Mouse (Mus musculus) liver, embryonic 12.5 days (tissue): ENCODE data around the gene Lhx4. TPM values are rescaled to one million over a fixed set of nuclear protein-coding genes. Genes with fewer than 3 reads are reported as not detected.

ENCODE experiments used
- ATAC-seq: fragments of 200-750 bp; cut with Nextera tagmentation; 2 replicates; pipeline ENCODE4 v1.8.0; 2017; ENCODE audit warnings: moderate number of reproducible peaks, mild to moderate bottlenecking, moderate library complexity
- H3K27ac ChIP-seq: fragments of 300-500 bp; sonication (generic); 2 replicates; pipeline ENCODE4 v1.5.1; 2016; ENCODE audit warnings: mild to moderate bottlenecking
- H3K27me3 ChIP-seq: fragments of 300-500 bp; sonication (generic); replicated peaks from 2 replicates; pipeline ENCODE4 v1.6.1; 2016; ENCODE audit warnings: mild to moderate bottlenecking, moderate library complexity
- H3K36me3 ChIP-seq: fragments of 300-500 bp; sonication (generic); 2 replicates; pipeline ENCODE4 v1.6.1; 2016; ENCODE audit warnings: mild to moderate bottlenecking, moderate library complexity
- H3K4me1 ChIP-seq: fragments of 300-500 bp; sonication (generic); 2 replicates; pipeline ENCODE4 v1.6.1; 2016
- H3K4me2 ChIP-seq: fragments of 300-500 bp; sonication (generic); 2 replicates; pipeline ENCODE4 v1.6.1; 2016; ENCODE audit warnings: mild to moderate bottlenecking, moderate library complexity
- H3K4me3 ChIP-seq: fragments of 300-500 bp; sonication (generic); 2 replicates; pipeline ENCODE4 v1.5.1; 2016; ENCODE audit warnings: mild to moderate bottlenecking, moderate library complexity
- H3K9ac ChIP-seq: fragments of 300-500 bp; sonication (generic); 2 replicates; pipeline ENCODE4 v1.6.1; 2016; ENCODE audit warnings: mild to moderate bottlenecking, moderate library complexity
- H3K9me3 ChIP-seq: fragments of 300-500 bp; sonication (generic); replicated peaks from 2 replicates; pipeline ENCODE4 v1.6.1; 2016; ENCODE audit warnings: mild to moderate bottlenecking, moderate library complexity
- WGBS: fragments of 180-500 bp; shearing (Covaris S2); methylation state at CpG from one replicate; pipeline ENCODE4 v1.1.7; 2016; ENCODE audit not compliant: insufficient replicate concordance; 5-methylcytosine and 5-hydroxymethylcytosine counted together
- polyA plus RNA-seq: library from polyadenylated mRNA; unstranded; fragments of >200 nt; fragmentation: Nextera tagmentation; extraction: Ambion mirVana; gene quantifications from 2 replicates; pipeline ENCODE4 v1.2.1, GENCODE M21; 2016

The Lhx4 gene
- polyA plus RNA-seq, 1 experiment from 2014 or later, result not detected

- H3K27me3 ChIP-seq, result peaks cover 77% of the 10 kb centered on the region
- WGBS, result 42% methylated on average over 5 of the region's 5 CpGs
- ATAC-seq, result no peak
- no peaks in the 10 kb centered on the region for H3K9me3 ChIP-seq
- no peak overlapping the region for H3K4me2 ChIP-seq
- H3K4me1 ChIP-seq, result no peaks in the 10 kb centered on the region
- no peak overlapping the region for H3K27ac ChIP-seq
- no peaks in the 10 kb centered on the region for H3K36me3 ChIP-seq
- no peak overlapping the region for H3K4me3 ChIP-seq
- no peak overlapping the region for H3K9ac ChIP-seq
Observed at GRCm38 (mm10) chr1:155720006-155720405, 31.5 kb downstream of the Lhx4 start.

- no peak for ATAC-seq
- no peak overlapping the region for H3K4me3 ChIP-seq
- WGBS, result 71% methylated on average over 3 of the region's 3 CpGs
- no peak overlapping the region for H3K4me2 ChIP-seq
- H3K36me3 ChIP-seq, result no peaks in the 10 kb centered on the region
- H3K27ac ChIP-seq, result no peak overlapping the region
- no peaks in the 10 kb centered on the region for H3K4me1 ChIP-seq
- no peaks in the 10 kb centered on the region for H3K9me3 ChIP-seq
- peaks cover 69% of the 10 kb centered on the region for H3K27me3 ChIP-seq
- H3K9ac ChIP-seq, result no peak overlapping the region
Observed at GRCm38 (mm10) chr1:155718851-155719250, 32.6 kb downstream of the Lhx4 start.

- H3K27me3 ChIP-seq, result peaks cover 56% of the 10 kb centered on the region
- H3K4me3 ChIP-seq, result no peak overlapping the region
- H3K27ac ChIP-seq, result no peak overlapping the region
- no peaks in the 10 kb centered on the region for H3K36me3 ChIP-seq
- no peaks in the 10 kb centered on the region for H3K4me1 ChIP-seq
- WGBS, result 81% methylated on average over 12 of the region's 12 CpGs
- H3K9ac ChIP-seq, result no peak overlapping the region
- ATAC-seq, result no peak
- H3K4me2 ChIP-seq, result no peak overlapping the region
- no peaks in the 10 kb centered on the region for H3K9me3 ChIP-seq
Observed at GRCm38 (mm10) chr1:155717301-155717700, 34.2 kb downstream of the Lhx4 start.

DNA sequence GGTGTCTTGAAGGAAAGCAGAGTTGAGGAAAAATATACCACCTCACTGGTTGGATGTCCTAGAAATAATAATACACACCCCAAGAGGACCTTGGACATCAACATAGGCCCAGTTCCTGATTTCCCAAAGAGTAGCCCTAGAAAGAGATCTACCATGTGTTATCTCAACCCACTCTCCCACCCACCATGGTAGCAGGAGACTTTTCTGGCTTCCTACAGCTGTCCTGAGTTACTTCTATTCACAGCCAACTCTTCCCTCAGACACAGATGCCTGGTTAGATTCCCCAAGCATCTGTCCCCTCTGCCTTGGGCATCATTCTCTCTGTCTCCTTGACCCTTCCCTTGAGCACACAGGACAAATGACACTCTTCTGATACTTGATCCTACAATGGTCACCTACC is 36.1 kb downstream of the Lhx4 start:
- no peak overlapping the region for H3K27ac ChIP-seq
- no peak for ATAC-seq
- peaks cover 54% of the 10 kb centered on the region for H3K27me3 ChIP-seq

GRCm38 (mm10) chr1:155713306-155713705 is 38.2 kb downstream of the Lhx4 start:
- no peak for ATAC-seq
- Histone ChIP-seq H3K36me3 (no peaks in the 10 kb centered on the region), H3K9ac (no peak overlapping the region), H3K4me1 (no peaks in the 10 kb centered on the region), H3K4me2 (no peak overlapping the region), H3K27ac (no peak overlapping the region), H3K27me3 (peaks cover 41% of the 10 kb centered on the region), H3K4me3 (no peak overlapping the region), H3K9me3 (no peaks in the 10 kb centered on the region)
- WGBS, result 24% methylated on average over 2 of the region's 2 CpGs

More for the DNA sequence above, 36.1 kb downstream of the Lhx4 start:
- H3K9me3 ChIP-seq, result no peaks in the 10 kb centered on the region
- H3K4me3 ChIP-seq, result no peak overlapping the region
- no peak overlapping the region for H3K9ac ChIP-seq
- H3K4me2 ChIP-seq, result no peak overlapping the region
- H3K4me1 ChIP-seq, result no peaks in the 10 kb centered on the region
- no peaks in the 10 kb centered on the region for H3K36me3 ChIP-seq

GRCm38 (mm10) chr1:155704182-155704581 is 47.3 kb downstream of the Lhx4 start:
- 50% methylated on average over 5 of the region's 5 CpGs for WGBS
- H3K27me3 ChIP-seq, result peaks cover 10% of the 10 kb centered on the region; the same call in 1 of the 2 replicates
- no peak overlapping the region for H3K9ac ChIP-seq
- H3K4me1 ChIP-seq, result no peaks in the 10 kb centered on the region
- no peak overlapping the region for H3K4me2 ChIP-seq
- ATAC-seq, result no peak
- no peak overlapping the region for H3K4me3 ChIP-seq
- H3K9me3 ChIP-seq, result no peaks in the 10 kb centered on the region
- H3K36me3 ChIP-seq, result no peaks in the 10 kb centered on the region
- H3K27ac ChIP-seq, result no peak overlapping the region

DNA sequence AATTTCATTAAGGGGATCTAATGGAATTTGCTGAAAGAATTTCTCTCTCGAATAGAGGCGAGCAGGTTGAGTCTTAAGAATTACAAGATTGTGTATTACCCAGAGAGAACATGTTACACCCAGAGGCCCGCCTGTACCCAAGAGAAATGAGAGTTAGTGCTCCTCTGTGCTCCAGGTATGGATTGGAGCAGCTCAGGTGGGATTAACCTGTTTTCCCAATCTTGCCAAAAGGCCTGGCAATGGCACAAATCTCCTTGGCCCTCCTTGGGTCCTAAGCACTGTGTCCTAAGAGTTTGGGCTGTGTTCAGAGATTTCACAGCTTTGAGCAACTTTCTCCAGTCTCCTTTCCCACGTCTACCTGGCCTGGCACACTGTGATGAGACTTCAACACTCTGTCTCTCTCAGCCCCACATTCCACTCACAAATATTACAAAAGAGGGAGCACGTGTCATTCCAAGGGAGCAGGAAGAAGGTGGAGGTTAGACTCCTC is 48.2 kb downstream of the Lhx4 start:
- H3K4me1 ChIP-seq, result no peaks in the 10 kb centered on the region
- H3K9ac ChIP-seq, result no peak overlapping the region
- no peak overlapping the region for H3K27ac ChIP-seq
- peaks cover 10% of the 10 kb centered on the region; the same call in 1 of the 2 replicates for H3K27me3 ChIP-seq
- no peaks in the 10 kb centered on the region for H3K36me3 ChIP-seq
- ATAC-seq, result no peak
- H3K9me3 ChIP-seq, result no peaks in the 10 kb centered on the region
- H3K4me3 ChIP-seq, result no peak overlapping the region
- H3K4me2 ChIP-seq, result no peak overlapping the region
- WGBS, result 63% methylated on average over 5 of the region's 5 CpGs

DNA sequence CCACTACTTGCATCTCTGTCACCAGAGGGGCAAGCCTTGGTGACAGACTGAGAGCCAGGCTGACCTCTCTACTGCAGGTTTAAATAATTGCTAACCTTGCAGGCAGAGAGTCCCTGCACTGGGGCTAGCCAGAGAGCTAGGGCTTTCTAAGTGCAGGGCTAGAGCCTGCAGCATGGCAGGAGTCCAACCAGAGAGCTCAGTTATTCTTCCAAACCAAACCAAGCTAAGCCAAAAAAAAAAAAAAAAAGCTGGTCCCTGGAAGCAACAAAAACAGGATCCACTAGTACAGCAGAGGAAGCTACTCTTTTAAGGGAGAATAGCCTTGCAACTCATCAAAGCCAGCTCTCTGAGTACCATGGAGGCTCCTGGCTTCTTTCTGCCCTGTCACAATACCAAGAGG is 50.6 kb downstream of the Lhx4 start:
- Histone ChIP-seq H3K9me3 (no peaks in the 10 kb centered on the region), H3K4me1 (no peaks in the 10 kb centered on the region), H3K4me2 (no peak overlapping the region), H3K36me3 (no peaks in the 10 kb centered on the region), H3K27ac (no peak overlapping the region), H3K9ac (no peak overlapping the region), H3K27me3 (peaks cover 6% of the 10 kb centered on the region; the same call in 1 of the 2 replicates), H3K4me3 (no peak overlapping the region)
- ATAC-seq, result no peak

- H3K27ac ChIP-seq, result no peak overlapping the region
- H3K4me3 ChIP-seq, result no peak overlapping the region
- H3K36me3 ChIP-seq, result no peaks in the 10 kb centered on the region
- H3K9ac ChIP-seq, result no peak overlapping the region
- ATAC-seq, result no peak
- WGBS, result 64% methylated on average over 17 of the region's 17 CpGs
- no peaks in the 10 kb centered on the region for H3K4me1 ChIP-seq
- H3K9me3 ChIP-seq, result no peaks in the 10 kb centered on the region
- H3K27me3 ChIP-seq, result no peaks in the 10 kb centered on the region
- H3K4me2 ChIP-seq, result no peak overlapping the region
Observed at GRCm38 (mm10) chr1:155698373-155699159, 52.9 kb downstream of the Lhx4 start.

- H3K36me3 ChIP-seq, result no peaks in the 10 kb centered on the region
Observed at GRCm38 (mm10) chr1:155693443-155693842, 58.0 kb downstream of the Lhx4 start.

GRCm38 (mm10) chr1:155693026-155693425 is 58.5 kb downstream of the Lhx4 start:
- Histone ChIP-seq H3K9me3 (no peaks in the 10 kb centered on the region), H3K4me1 (no peaks in the 10 kb centered on the region), H3K4me3 (no peak overlapping the region), H3K9ac (no peak overlapping the region), H3K27ac (no peak overlapping the region), H3K36me3 (no peaks in the 10 kb centered on the region), H3K4me2 (no peak overlapping the region), H3K27me3 (no peaks in the 10 kb centered on the region)
- WGBS, result 81% methylated on average over 11 of the region's 11 CpGs
- no peak for ATAC-seq

More at GRCm38 (mm10) chr1:155693443-155693842, 58.0 kb downstream of the Lhx4 start:
- ATAC-seq, result no peak
- Histone ChIP-seq H3K9ac (no peak overlapping the region), H3K9me3 (no peaks in the 10 kb centered on the region), H3K4me2 (no peak overlapping the region), H3K27ac (no peak overlapping the region), H3K4me1 (no peaks in the 10 kb centered on the region), H3K4me3 (no peak overlapping the region), H3K27me3 (no peaks in the 10 kb centered on the region)
- 75% methylated on average over 5 of the region's 5 CpGs for WGBS

DNA sequence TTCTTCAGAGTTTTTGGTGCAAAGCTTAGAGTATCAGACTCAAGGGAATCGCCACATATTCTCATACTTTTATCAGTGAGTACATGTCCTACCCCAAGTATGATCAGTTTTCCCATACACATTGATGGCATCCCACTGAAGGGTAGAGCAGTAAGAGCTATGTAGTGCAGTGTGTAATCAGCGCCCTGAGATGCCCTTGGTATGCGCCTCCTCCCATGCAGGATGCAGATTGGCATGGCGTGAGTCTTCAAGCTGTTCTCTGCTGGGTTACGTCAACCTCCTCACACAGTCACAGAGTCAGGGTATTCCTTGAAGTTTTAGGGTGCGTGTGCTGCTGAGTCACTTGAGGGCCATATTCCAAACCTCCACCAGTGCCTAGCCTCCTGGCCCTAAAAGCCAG is 59.3 kb downstream of the Lhx4 start:
- H3K4me3 ChIP-seq, result no peak overlapping the region
- 86% methylated on average over 6 of the region's 6 CpGs for WGBS
- no peak for ATAC-seq

DNA sequence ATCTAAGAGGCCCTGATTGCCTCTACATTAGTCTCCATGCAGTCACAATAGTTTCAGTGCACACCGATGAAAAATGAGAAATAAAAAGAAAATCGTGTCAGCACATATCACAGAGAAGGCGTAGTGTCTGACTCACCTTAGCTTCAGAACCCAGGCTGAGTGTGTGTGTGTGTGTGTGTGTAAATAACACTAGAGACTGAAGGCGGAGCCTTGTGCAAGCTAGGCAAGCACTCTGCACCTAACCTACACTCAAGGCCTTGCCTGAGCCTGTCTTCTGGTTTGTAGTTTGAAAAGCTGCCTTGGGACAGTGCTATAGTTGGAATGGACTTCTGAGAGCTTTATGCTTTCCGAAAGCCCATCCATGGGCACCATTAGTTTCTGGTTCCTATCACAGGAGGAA is 61.9 kb downstream of the Lhx4 start:
- no peak for ATAC-seq
- H3K4me2 ChIP-seq, result no peak overlapping the region
- 0 out of 2 replicates have a peak, but pooled peaks cover 3% of the 10 kb centered on the region for H3K36me3 ChIP-seq
- H3K9ac ChIP-seq, result no peak overlapping the region
- H3K4me3 ChIP-seq, result no peak overlapping the region
- no peaks in the 10 kb centered on the region for H3K4me1 ChIP-seq
- H3K27me3 ChIP-seq, result no peaks in the 10 kb centered on the region
- 85% methylated on average over 5 of the region's 5 CpGs for WGBS
- H3K9me3 ChIP-seq, result no peaks in the 10 kb centered on the region
- H3K27ac ChIP-seq, result no peak overlapping the region

More for the DNA sequence above, 59.3 kb downstream of the Lhx4 start:
- Histone ChIP-seq H3K27ac (no peak overlapping the region), H3K36me3 (no peaks in the 10 kb centered on the region), H3K4me1 (no peaks in the 10 kb centered on the region), H3K27me3 (no peaks in the 10 kb centered on the region), H3K9ac (no peak overlapping the region), H3K9me3 (no peaks in the 10 kb centered on the region), H3K4me2 (no peak overlapping the region)
